Mouse (Mus musculus) CD8-positive naive resting alpha-beta T cell, adult 2 months (primary cell): Measurements from ENCODE around the gene Clec12a.

Source experiments
- DNase-seq, 2 experiments: peaks; one replicate each; pipeline ENCODE4 v3.0.0; 2022; ENCODE audit warnings: low read depth in 2 of 2, low spot score in 2 of 2

Gene Clec12a

DNA sequence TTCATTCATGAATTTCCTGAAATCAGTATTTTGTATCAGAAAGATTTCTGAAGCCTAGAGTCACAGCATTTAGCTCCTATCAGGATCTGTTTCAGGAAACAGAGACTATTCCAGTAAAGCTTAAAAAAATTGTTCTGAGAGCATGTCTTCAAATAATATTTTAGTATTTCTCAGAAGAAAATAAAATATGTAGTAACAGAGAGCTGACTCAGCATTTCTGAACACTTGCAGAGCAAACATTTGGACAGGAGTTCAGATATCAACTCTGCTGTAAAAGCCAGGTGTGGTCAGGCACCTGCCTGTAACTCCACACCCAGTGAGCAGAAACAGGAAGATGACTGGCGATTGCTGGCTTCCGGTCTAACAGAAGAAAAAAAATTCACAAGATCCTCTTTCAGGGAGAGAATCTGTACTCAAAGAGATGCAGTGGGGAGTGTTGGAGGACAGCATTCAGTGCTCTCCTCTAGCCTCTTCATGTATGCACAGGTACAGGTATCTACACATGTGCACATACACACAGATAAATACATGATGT lies 32.5 kb downstream of the Clec12a start:
- DNase-seq, result no peak

DNA sequence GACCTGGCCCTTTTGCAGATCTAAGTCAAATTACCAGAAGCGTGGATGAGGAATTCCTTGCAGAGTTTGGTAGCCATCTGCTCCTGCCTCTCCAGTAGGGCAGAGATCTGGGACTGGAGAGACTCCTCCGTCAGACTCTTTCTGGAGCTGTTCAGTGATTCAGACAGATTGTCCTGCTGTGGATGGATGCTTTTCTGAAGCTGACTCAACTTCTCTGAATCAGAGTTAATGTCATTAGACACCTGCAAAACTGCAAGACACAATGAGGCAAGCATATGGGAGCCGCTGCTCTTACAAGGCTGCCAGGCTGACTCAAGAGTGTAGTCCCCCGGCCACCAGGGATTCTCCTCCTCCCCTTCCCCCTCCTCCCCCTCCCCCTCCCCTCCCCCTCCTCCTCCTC lies 38.0 kb downstream of the Clec12a start:
- no peak for DNase-seq

DNA sequence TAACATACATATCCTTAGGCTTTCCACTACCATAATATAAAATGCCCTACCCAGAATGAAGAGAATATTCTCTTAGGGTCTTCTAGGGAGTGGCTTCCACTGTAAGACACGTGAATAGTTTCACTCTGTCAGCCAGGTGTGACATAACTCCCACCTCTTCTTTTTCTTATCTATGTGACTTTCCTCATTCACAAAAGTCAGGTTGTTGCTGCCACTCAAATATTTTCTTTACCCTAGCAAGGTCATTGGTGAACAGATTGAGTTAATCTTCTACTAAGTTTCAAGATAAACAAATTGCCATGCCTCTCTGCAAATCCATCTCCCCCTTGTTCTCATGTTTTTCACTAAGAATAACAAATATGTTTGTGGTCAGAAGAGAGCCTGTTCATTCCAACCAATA lies 39.2 kb downstream of the Clec12a start:
- DNase-seq, result no peak

DNA sequence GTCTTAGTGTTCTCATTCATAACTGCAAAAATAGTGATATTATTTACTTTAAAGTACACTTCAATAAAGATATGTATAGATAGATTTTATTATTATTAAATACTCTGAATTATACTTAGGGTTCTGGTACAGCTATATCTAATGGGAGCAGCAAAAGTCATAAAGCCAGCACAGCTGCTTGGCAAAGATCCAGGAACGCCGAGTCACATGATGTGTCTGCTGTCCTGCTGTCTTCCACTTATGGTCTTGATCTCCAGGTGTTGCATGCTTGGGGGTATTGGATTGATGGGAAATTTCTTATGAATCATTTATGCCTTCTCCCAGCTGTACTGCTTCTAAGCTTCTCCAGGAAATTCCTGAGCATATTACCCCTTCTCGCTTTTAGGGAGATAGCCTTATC lies 41.0 kb downstream of the Clec12a start:
- DNase-seq, result no peak

DNA sequence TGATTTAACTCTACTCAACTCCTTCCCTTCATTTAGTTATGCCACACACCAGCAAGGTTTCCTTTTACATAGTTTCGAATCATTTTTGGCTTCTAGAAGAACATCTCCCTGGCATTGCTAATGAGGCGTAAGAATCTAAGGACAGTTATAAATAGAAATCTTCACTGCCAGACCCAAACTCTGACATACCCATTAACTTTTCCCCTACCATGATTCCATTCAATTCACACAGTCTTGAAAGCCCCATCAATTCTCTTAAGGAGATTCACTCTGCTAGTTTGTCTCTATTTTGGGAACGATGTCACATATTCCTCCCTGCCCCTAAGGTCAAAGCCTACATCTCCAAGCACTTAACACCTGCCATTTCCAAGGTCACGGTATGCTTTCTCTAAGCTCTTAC lies 42.5 kb downstream of the Clec12a start:
- DNase-seq, result no peak

DNA sequence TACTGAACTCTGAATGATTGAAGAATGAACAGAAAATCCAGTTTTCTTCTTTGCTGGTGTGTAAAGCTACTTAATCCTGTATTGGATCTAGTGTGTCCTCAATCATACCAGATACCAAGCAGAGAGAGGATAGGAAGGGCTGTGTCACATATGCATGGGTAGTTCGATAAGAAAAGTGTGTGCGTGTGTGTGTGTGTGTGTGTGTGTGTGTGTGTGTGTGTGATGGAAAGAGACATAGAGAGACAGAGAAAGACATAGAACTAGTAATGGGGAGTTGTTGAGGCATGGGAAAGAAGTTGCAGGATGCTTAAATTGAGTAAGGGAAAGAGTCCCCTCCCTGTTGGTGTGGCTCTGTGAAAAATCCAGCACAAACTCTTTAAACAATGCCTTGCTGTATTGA lies 43.3 kb downstream of the Clec12a start, which contains the start of gene Clec12b:
Gene Clec12b, minus strand, starts transcription at position 101 of the 400 bp plus-strand sequence.
- no peak for DNase-seq

DNA sequence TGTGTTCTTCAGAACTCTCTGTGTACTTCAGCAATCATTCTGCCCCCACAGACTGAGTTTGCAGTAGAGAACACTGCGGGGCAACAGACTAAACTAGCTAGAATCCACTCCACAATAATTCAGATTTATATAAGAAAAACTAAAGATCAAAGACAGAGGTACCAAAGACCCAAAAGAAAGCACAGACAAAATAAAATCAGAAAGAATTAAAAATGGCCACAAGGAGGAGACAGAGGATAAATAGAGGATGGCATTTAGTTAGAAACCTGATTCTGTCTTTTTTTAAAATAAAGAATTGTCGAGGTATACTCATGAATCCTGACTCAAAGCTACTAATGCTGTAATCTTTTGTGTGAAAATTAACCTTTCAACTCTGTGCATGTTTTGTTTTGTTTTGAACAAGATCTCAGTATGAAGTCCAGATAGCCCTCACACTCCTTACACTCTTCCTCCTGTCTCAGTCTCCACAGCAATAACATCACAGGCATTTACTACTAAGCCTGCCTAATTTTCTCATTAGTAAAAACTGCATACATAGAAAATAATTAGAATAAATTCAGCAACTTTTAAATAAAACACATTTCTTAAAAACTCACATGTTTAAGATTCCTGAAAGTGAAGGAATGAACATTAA lies 50.7 kb downstream of the Clec12a start:
- DNase-seq, result no peak

DNA sequence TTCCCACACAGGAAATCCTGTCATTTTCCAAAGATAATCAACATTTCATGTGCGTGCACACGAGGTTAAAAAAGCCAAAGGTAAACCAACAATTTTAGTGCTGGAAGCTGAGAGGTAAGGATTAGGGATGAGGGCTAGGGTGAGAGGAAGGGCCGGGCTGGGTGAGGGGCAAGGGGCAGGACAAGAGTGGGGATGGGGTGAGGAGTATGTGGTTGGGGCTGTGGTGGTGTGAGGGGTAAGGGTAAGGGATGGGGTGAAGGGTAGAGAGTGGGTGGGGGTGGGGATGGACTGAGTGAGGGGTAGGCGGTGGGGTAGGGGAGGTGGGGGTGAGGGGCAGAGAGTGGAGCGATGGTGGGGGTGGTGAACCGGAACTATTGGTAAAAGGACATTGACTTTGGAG lies 51.2 kb downstream of the Clec12a start:
- DNase-seq, result no peak

DNA sequence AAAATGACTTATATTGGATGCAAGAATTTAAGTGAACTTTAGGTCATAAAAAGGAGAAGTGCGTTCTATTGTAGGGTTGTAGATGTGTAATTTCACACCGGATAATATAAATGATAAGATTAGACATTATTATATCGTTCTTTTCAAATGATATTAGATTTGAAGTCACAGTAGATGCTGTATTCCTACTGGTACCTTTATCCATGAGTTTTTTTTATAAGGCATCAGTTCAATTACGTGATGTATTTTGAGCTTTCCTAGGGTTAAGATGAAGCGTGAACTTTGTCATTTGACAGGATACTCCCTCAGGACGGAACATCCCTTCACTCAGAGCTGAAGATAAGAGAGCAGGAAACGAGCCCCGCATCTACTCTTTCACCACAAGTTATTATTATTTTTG lies 54.5 kb downstream of the Clec12a start, which contains the start of gene Clec1b:
Gene Clec1b, plus strand, starts transcription at position 301 of the 400 bp plus-strand sequence.
- no peak for DNase-seq

DNA sequence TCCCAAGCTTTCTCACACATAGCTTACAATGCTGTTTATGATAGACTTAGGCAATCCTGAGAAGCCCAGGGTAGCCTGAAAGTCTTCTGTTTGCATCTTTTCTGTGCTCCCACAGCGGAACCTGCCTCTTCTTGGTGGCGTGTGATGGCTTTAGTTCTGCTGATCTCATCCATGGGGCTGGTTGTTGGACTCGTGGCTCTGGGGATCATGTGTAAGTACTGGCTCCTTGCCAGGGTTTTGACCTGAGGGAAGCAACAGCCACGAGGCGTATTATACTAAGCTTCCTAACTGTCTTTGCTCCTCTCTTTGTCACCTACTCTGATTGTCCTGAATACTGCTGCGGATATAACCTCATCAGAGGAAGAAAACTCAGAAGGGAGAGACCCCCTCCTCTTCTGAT lies 57.5 kb downstream of the Clec12a start:
- DNase-seq, result no peak

DNA sequence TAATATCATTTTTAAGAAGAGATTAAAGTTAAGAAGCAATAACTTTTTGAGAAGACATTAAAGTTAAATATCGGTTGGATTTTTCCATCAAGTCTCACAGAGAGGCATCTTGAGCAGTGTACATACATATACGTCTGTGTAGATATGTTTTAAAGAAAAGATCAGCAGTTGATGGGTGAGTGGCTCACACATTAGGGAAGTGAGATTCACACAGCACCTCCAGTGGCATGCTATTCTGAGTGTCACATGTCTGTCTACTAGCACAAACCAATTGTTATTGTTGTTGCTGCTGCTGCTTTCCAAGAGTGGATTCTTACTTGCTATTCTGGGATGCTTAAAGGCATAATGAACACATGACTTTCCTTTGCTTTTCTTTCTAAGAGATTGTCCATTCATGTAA lies 59.9 kb downstream of the Clec12a start:
- DNase-seq, result no peak

DNA sequence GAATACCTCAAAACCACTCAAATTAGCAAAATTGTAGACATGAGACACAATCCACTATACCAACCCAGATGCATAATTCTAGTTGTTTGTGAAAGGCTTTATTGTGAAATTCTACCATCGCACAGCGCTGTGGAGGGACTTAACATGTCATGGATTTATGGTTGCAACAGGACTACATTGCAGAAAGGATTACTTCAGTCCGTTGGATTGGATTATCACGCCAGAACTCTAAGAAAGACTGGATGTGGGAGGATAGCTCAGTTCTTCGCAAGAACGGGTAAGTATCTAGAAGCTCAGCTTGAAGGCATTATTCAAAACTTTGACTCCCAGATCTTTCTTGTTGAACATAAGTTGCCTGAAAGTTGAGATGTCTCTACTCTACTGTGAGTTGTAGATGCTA lies 60.9 kb downstream of the Clec12a start:
- no peak for DNase-seq

DNA sequence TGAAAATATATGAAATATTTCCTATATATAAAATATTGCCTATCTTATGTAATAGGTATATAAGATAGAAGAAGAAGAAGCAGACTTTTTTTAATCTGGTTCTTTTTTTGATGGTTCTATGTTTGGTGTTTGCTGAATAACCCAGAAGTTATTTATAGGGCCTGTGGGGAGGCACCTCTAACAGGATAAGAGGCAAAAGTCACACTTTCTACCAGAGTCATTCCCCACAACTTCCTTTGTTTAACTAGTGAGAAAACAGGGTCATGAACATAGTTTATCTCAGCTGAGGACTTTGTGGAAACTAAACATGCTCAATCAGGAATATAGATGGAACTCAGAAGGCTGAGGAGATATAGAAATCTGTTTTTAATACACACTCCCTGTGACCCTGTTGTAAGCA lies 63.5 kb downstream of the Clec12a start:
- no peak for DNase-seq

DNA sequence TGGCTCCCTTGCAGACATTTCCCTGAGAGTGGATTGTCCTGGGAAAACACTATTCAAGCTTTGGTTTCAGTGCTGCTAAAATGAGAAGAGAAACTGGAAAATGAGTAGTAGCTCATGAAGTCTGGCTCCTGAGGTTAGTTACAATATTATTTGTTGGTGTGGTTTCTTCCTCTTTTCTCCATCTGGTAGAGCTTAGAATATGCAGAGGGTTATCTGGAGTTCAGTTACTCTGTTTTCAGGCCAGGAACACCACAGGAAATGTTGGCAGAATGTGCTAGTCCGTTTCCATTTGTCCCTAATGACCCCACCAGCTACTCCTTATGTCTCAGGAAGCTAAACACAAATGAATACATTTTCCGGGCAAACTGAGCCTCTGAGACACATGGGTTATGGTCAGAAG lies 64.8 kb downstream of the Clec12a start:
- no peak for DNase-seq

DNA sequence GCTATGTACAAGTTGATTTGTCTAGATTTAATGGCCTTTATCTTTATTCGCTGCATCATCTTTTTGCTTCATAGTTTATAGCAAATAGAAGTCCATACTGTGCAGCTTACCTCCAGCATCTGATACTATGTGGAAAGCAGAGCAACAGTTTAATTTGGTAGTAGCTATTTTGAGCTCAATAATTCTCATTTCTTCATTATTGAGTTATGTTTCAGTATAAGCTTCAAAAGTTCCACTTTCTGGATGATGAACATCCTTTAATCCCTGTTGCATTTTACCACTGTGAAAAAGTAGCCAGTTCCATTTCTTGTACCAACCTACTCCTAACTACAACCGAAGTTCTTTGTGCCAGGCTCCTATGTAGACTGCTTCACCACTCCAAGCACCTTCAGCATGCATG lies 66.1 kb downstream of the Clec12a start, which contains the start of gene Clec9a:
Gene Clec9a, plus strand, starts transcription at position 301 of the 400 bp plus-strand sequence.
- DNase-seq, result no peak

DNA sequence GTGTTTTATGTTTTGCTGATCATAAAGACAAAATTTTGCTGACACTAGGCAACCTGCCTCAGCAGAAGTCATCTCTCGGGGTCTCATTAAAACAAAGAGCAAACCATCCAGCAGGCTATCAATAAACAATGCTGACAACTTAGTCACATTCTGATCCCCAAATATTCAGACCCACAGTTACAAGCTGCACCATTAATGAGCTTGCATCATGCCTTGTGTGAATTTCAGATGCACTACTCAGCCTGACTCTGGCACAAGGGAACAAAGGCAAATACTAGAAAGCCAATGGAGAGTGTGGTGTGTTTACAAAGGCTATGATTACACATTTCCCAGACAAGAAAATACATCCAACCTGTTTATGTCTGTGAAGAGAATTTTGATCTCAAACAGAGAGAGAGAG lies 71.7 kb downstream of the Clec12a start:
- no peak for DNase-seq
